14 mouse cellular contexts compared by ENCODE assay signal in genomic region chr5:5515411-5515810, GRCm38 (mm10). TPM values are rescaled to one million over a fixed set of nuclear protein-coding genes. Genes with fewer than 3 reads are reported as not detected.
A peak's percentile ranks its signal among the peaks of the same experiment; 100 is the strongest.
DNase-seq lines count a peak whose midpoint lies in the region; ATAC-seq and TF ChIP-seq lines count a peak whose summit lies in the region.
"Had no signal": no experiment of that assay in that cellular context is flagged by ENCODE, and none has a peak within 500 bp of the region (broad histone marks: within the 10 kb centered on the region; RNA-seq: fewer than 3 reads in every experiment).

No protein-coding gene starts in this region.

- no peak overlapping the region for H3K4me3 ChIP-seq in liver, postnatal 0 days (ENCODE audit: low read depth, low read length)
- H3K4me3 ChIP-seq in hindbrain, postnatal 0 days (ENCODE audit: low read length), result peak overlapping the region; percentile 64; the same call in 1 of the 2 replicates
- peak overlapping the region; percentile 75; the same call in 1 of the 2 replicates for H3K4me3 ChIP-seq in midbrain, postnatal 0 days (ENCODE audit: low read depth, low read length)

- H3K36me3 ChIP-seq in liver, postnatal 0 days (replicated peaks; ENCODE audit: insufficient read depth, low read length), result peaks cover 2% of the 10 kb centered on the region; the same call in 1 of the 2 replicates
- no peaks in the 10 kb centered on the region for H3K36me3 ChIP-seq in hindbrain, postnatal 0 days (ENCODE audit: insufficient read depth, low read length)
- H3K36me3 ChIP-seq in midbrain, postnatal 0 days (ENCODE audit: insufficient read depth, low read length), result no peaks in the 10 kb centered on the region; the same call in 1 of the 2 replicates
- H3K36me3 ChIP-seq: liver, embryonic 13.5 days had no signal

- no peak for TF ChIP-seq EP300 in liver, postnatal 0 days (IDR thresholded peaks at IDR 0.05; ENCODE audit: low read depth)

- no peaks in the 10 kb centered on the region for H3K9me3 ChIP-seq in liver, postnatal 0 days (ENCODE audit: low read length)
- no peaks in the 10 kb centered on the region for H3K9me3 ChIP-seq in hindbrain, postnatal 0 days (ENCODE audit: low read length)
- H3K9me3 ChIP-seq in midbrain, postnatal 0 days (ENCODE audit: low read length), result no peaks in the 10 kb centered on the region
- H3K9me3 ChIP-seq: liver, embryonic 13.5 days had no signal

- 0 out of 2 replicates have a peak overlapping the region, but pooled peaks have one; percentile 89 for H3K4me2 ChIP-seq in liver, postnatal 0 days (ENCODE audit: low read depth, low read length)
- peak overlapping the region; percentile 72; the same call in 1 of the 2 replicates for H3K4me2 ChIP-seq in hindbrain, postnatal 0 days (ENCODE audit: low read depth, low read length)
- no peak overlapping the region; the same call in 1 of the 2 replicates for H3K4me2 ChIP-seq in midbrain, postnatal 0 days (ENCODE audit: low read depth, low read length, poor library complexity, severe bottlenecking)

- no peak overlapping the region for H3K27ac ChIP-seq in liver, postnatal 0 days (ENCODE audit: low read depth)
- no peak overlapping the region for H3K27ac ChIP-seq in hindbrain, postnatal 0 days
- H3K27ac ChIP-seq in midbrain, postnatal 0 days (ENCODE audit: low read depth, low read length), result no peak overlapping the region

- no peak overlapping the region for H3K9ac ChIP-seq in liver, postnatal 0 days (replicated peaks)
- no peak overlapping the region for H3K9ac ChIP-seq in hindbrain, postnatal 0 days (replicated peaks; ENCODE audit: low read length)
- H3K9ac ChIP-seq in midbrain, postnatal 0 days (replicated peaks; ENCODE audit: low read length, poor library complexity, severe bottlenecking), result no peak overlapping the region

- WGBS in liver, postnatal 0 days (ENCODE audit: insufficient replicate concordance), result 69% methylated on average over 5 of the region's 5 CpGs
- 85% methylated on average over 5 of the region's 5 CpGs for WGBS in hindbrain, postnatal 0 days
- WGBS in midbrain, postnatal 0 days, result 80% methylated on average over 5 of the region's 5 CpGs

- DNase-seq in cerebellum, adult 9-11 months, result peak; percentile 60
- no peak for DNase-seq in cerebellum, postnatal 10 days
- DNase-seq in liver, postnatal 0 days, result no peak
- no peak for DNase-seq in liver
- DNase-seq in hindbrain, postnatal 0 days (ENCODE audit: low spot score), result no peak
- DNase-seq in midbrain, postnatal 0 days (ENCODE audit: low spot score), result no peak
- DNase-seq in left cerebral cortex, postnatal 4 days, result no peak
- DNase-seq in adrenal gland, adult 8-10 months, result no peak

- H3K27me3 ChIP-seq in liver, postnatal 0 days (ENCODE audit: insufficient read depth, low read length), result no peaks in the 10 kb centered on the region
- H3K27me3 ChIP-seq in hindbrain, postnatal 0 days (ENCODE audit: insufficient read depth, low read length), result no peaks in the 10 kb centered on the region
- no peaks in the 10 kb centered on the region for H3K27me3 ChIP-seq in midbrain, postnatal 0 days (ENCODE audit: insufficient read depth, low read length)
- H3K27me3 ChIP-seq: liver, embryonic 13.5 days; Patski had no signal

- TF ChIP-seq CTCF in liver, postnatal 0 days (IDR thresholded peaks at IDR 0.05; ENCODE audit: low read depth), result no peak
- TF ChIP-seq CTCF in hindbrain, postnatal 0 days (IDR thresholded peaks at IDR 0.05; ENCODE audit: low read depth), result no peak
- no peak for TF ChIP-seq CTCF in midbrain, postnatal 0 days (IDR thresholded peaks at IDR 0.05)

- no peaks in the 10 kb centered on the region for H3K4me1 ChIP-seq in liver, postnatal 0 days (ENCODE audit: insufficient read depth)
- no peaks in the 10 kb centered on the region for H3K4me1 ChIP-seq in hindbrain, postnatal 0 days (ENCODE audit: insufficient read depth, low read length)
- H3K4me1 ChIP-seq in midbrain, postnatal 0 days (ENCODE audit: insufficient read depth, low read length), result no peaks in the 10 kb centered on the region

- intact Hi-C loops in left cerebral cortex, postnatal 4 days (cut with DNase I), result no loop called here

- ATAC-seq in liver, postnatal 0 days, result no peak
- no peak for ATAC-seq in hindbrain, postnatal 0 days
- ATAC-seq in midbrain, postnatal 0 days (ENCODE audit: low FRiP score), result no peak

RNA-seq across cellular contexts. Expression of gene Cldn12, which starts 0.7 kb away (rescaled TPM):
- 22.3 and 25.1 TPM in 2 replicates for polyA plus RNA-seq in liver, postnatal 0 days (2015; fragmentation: Nextera tagmentation; extraction: Ambion mirVana)
- total RNA-seq in hindbrain, postnatal 0 days (2014; rRNA removed), result 17.6 and 17.7 TPM in 2 replicates
- polyA plus RNA-seq in hindbrain, postnatal 0 days (2015; fragmentation: Nextera tagmentation; extraction: Ambion mirVana), result 11.9 and 12.0 TPM in 2 replicates
- 16.7 and 21.4 TPM in 2 replicates for total RNA-seq in midbrain, postnatal 0 days (2014; rRNA removed)
- 13.9 and 14.5 TPM in 2 replicates for polyA plus RNA-seq in midbrain, postnatal 0 days (2015; fragmentation: Nextera tagmentation; extraction: Ambion mirVana)
- total RNA-seq in left cerebral cortex, postnatal 4 days (2021), result 10 to 100 TPM; 21.7 to 23.8 TPM
- 10 to 100 TPM; 22.1 to 24.2 (median 23.4) TPM for total RNA-seq in adrenal gland, adult 8-10 months (2022)

RNA-seq across cellular contexts. Expression of gene 1700015F17Rik, which starts 36.5 kb away (rescaled TPM):
- polyA plus RNA-seq in liver, postnatal 0 days (2015; fragmentation: Nextera tagmentation; extraction: Ambion mirVana), result not detected in 2 replicates
- total RNA-seq in hindbrain, postnatal 0 days (2014; rRNA removed), result not detected in 2 replicates
- 0.30 TPM in 1 of 2 replicates, not detected in the other for polyA plus RNA-seq in hindbrain, postnatal 0 days (2015; fragmentation: Nextera tagmentation; extraction: Ambion mirVana)
- total RNA-seq in midbrain, postnatal 0 days (2014; rRNA removed), result 0.42 TPM in 1 of 2 replicates, not detected in the other
- polyA plus RNA-seq in midbrain, postnatal 0 days (2015; fragmentation: Nextera tagmentation; extraction: Ambion mirVana), result 0.22 and 0.33 TPM in 2 replicates
- total RNA-seq in left cerebral cortex, postnatal 4 days (2021), result not detected
- total RNA-seq in adrenal gland, adult 8-10 months (2022), result 1 to 10 TPM in 1 of 4 experiments, under 1 TPM in 2, not detected in 1; 0.52 to 2.3 (median 0.56) TPM
- total RNA-seq: adrenal gland, postnatal 25 days had no signal
- polyA plus RNA-seq: C2C12; heart, embryonic 11.5 days; kidney, postnatal 0 days; liver, embryonic 13.5 days; Patski had no signal

RNA-seq across cellular contexts. Expression of gene Gtpbp10, which starts 43.9 kb away (rescaled TPM):
- 9.3 and 9.9 TPM in 2 replicates for polyA plus RNA-seq in liver, postnatal 0 days (2015; fragmentation: Nextera tagmentation; extraction: Ambion mirVana)
- total RNA-seq in hindbrain, postnatal 0 days (2014; rRNA removed), result 12.3 and 18.4 TPM in 2 replicates
- polyA plus RNA-seq in hindbrain, postnatal 0 days (2015; fragmentation: Nextera tagmentation; extraction: Ambion mirVana), result 13.8 and 14.6 TPM in 2 replicates
- total RNA-seq in midbrain, postnatal 0 days (2014; rRNA removed), result 15.5 and 21.7 TPM in 2 replicates
- 10.5 and 10.6 TPM in 2 replicates for polyA plus RNA-seq in midbrain, postnatal 0 days (2015; fragmentation: Nextera tagmentation; extraction: Ambion mirVana)
- total RNA-seq in left cerebral cortex, postnatal 4 days (2021), result 10 to 100 TPM; 11.4 to 13.3 TPM
- 10 to 100 TPM; 12.9 to 19.4 (median 15.4) TPM for total RNA-seq in adrenal gland, adult 8-10 months (2022)

RNA-seq across cellular contexts. Expression of gene Gm8773, which starts 58.2 kb away (rescaled TPM):
- polyA plus RNA-seq in liver, postnatal 0 days (2015; fragmentation: Nextera tagmentation; extraction: Ambion mirVana), result 0.11 TPM in 1 of 2 replicates, not detected in the other
- 6.1 and 9.3 TPM in 2 replicates for total RNA-seq in hindbrain, postnatal 0 days (2014; rRNA removed)
- 8.5 and 10.2 TPM in 2 replicates for polyA plus RNA-seq in hindbrain, postnatal 0 days (2015; fragmentation: Nextera tagmentation; extraction: Ambion mirVana)
- total RNA-seq in midbrain, postnatal 0 days (2014; rRNA removed), result 8.7 and 11.5 TPM in 2 replicates
- polyA plus RNA-seq in midbrain, postnatal 0 days (2015; fragmentation: Nextera tagmentation; extraction: Ambion mirVana), result 11.9 and 12.2 TPM in 2 replicates
- 1 to 10 TPM; 6.5 to 8.2 TPM for total RNA-seq in left cerebral cortex, postnatal 4 days (2021)
- total RNA-seq in adrenal gland, adult 8-10 months (2022), result not detected
- total RNA-seq: adrenal gland, postnatal 25 days had no signal
